Mouse (Mus musculus) thymus, adult 2 months (tissue): ENCODE data around the gene Atg4c.

Experiments
- CTCF ChIP-seq: fragments of 200-500 bp; IDR thresholded peaks from 2 replicates; pipeline ENCODE4 v1.5.1; 2012; ENCODE audit warnings: mild to moderate bottlenecking, control low read depth, low read length, moderate library complexity, borderline replicate concordance; ENCODE audit not compliant: control insufficient read depth, poor library complexity, insufficient read depth; ENCODE audit errors: extremely low read depth
- POLR2A ChIP-seq: fragments of 200-500 bp; IDR thresholded peaks from 2 replicates; pipeline ENCODE4 v1.6.1; 2012; ENCODE audit warnings: mild to moderate bottlenecking, low read length, control low read depth, moderate library complexity; ENCODE audit not compliant: control insufficient read depth, poor library complexity, insufficient read depth; ENCODE audit errors: extremely low read depth

DNA sequence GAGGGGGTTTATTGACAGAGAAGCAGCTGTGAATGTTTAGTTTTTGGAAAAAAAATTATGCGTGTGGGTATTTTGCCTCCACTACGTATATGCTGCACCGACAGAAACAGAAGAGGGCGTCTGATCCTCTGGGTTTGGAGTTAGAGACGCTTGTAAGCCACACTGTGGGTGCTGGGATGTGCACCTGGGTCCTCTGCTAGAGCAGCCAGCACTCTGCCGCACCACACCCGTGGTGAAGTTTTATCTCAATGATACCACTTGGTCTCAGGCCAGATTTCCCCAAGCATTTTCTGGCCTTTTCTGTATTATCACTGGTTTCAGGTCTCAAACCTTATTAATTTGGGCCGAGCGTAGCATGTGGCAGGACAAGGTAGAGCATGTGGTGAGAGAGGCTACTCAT is 16.4 kb downstream of the Atg4c start:
- TF ChIP-seq POLR2A: no peak
- TF ChIP-seq CTCF: no peak
